Mouse (Mus musculus) urinary bladder, postnatal 4 days (tissue): ENCODE measurements around the gene 9330182L06Rik.
A peak's percentile ranks its signal among the peaks of the same experiment; 100 is the strongest.

Experiments used
- DNase-seq, 2 experiments: peaks; one replicate each; pipeline ENCODE4 v3.0.0; 2021 to 2022; ENCODE audit warnings: low spot score in 2 of 2

Gene 9330182L06Rik

GRCm38 (mm10) chr5:9265586-9266279 lies at the start of gene 9330182L06Rik:
TSS of gene 9330182L06Rik (plus strand) at chr5:9266118.
- peak in 1 of 2 experiments; percentile 22 for DNase-seq

- no peak for DNase-seq
Observed at GRCm38 (mm10) chr5:9227456-9228008, 38.4 kb upstream of the 9330182L06Rik start.

GRCm38 (mm10) chr5:9264361-9264760 lies 1.6 kb upstream of the 9330182L06Rik start:
- DNase-seq, result no peak

GRCm38 (mm10) chr5:9266280-9266923 lies 484 bp downstream of the 9330182L06Rik start:
- DNase-seq, result no peak

GRCm38 (mm10) chr5:9269666-9270065 lies 3.7 kb downstream of the 9330182L06Rik start:
- no peak for DNase-seq

GRCm38 (mm10) chr5:9272976-9273375 lies 7.1 kb downstream of the 9330182L06Rik start:
- DNase-seq, result no peak

- DNase-seq, result no peak
Observed at GRCm38 (mm10) chr5:9295777-9296549, 30.0 kb downstream of the 9330182L06Rik start.

- DNase-seq, result no peak
Observed at GRCm38 (mm10) chr5:9296550-9296928, 30.6 kb downstream of the 9330182L06Rik start.

GRCm38 (mm10) chr5:9326863-9327262 lies 60.9 kb downstream of the 9330182L06Rik start:
- DNase-seq, result no peak

GRCm38 (mm10) chr5:9327528-9327927 lies 61.6 kb downstream of the 9330182L06Rik start:
- DNase-seq, result no peak

- no peak for DNase-seq
Observed at GRCm38 (mm10) chr5:9338756-9339510, 73.0 kb downstream of the 9330182L06Rik start.

- no peak for DNase-seq
Observed at GRCm38 (mm10) chr5:9339511-9340173, 73.7 kb downstream of the 9330182L06Rik start.

- no peak for DNase-seq
Observed at GRCm38 (mm10) chr5:9344581-9344980, 78.7 kb downstream of the 9330182L06Rik start.

GRCm38 (mm10) chr5:9345038-9345617 lies 79.2 kb downstream of the 9330182L06Rik start:
- no peak for DNase-seq

GRCm38 (mm10) chr5:9345625-9346024 lies 79.7 kb downstream of the 9330182L06Rik start:
- no peak for DNase-seq

GRCm38 (mm10) chr5:9346510-9346909 lies 80.6 kb downstream of the 9330182L06Rik start:
- no peak for DNase-seq

- DNase-seq, result no peak
Observed at GRCm38 (mm10) chr5:9352163-9352562, 86.2 kb downstream of the 9330182L06Rik start.

- no peak for DNase-seq
Observed at GRCm38 (mm10) chr5:9352646-9353045, 86.7 kb downstream of the 9330182L06Rik start.

GRCm38 (mm10) chr5:9354257-9354656 lies 88.3 kb downstream of the 9330182L06Rik start:
- DNase-seq, result no peak

GRCm38 (mm10) chr5:9358076-9358475 lies 92.2 kb downstream of the 9330182L06Rik start:
- DNase-seq, result no peak
